Comparison of ENCODE assay signal across 11 mouse cellular contexts in the genomic region with DNA sequence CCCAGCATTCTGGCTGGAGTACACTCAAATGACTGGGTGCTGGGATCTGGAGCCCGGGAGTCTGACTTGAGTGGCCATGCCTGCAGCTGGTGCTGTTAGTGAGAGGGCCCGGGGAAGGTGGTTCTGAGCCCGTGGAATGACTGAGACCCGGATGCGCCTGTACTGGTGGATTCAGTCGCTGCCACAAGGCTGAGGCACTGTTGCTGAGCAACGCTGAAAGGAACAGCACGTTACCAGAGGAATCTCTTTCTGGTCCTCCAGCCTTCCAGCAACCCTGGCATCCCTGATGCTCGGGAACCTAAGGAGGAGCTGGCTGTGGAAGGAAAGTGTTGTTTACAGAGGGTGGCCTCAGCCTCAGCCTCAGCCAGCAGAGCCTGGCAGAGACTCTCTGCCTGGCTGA.
DNase-seq lines count a peak whose midpoint lies in the region; ATAC-seq and TF ChIP-seq lines count a peak whose summit lies in the region.
"Had no signal": no experiment of that assay in that cellular context is flagged by ENCODE, and none has a peak within 500 bp of the region (broad histone marks: within the 10 kb centered on the region; RNA-seq: fewer than 3 reads in every experiment).

No protein-coding gene starts in this region.

- DNase-seq in midbrain, postnatal 0 days (ENCODE audit: low spot score) = peak; percentile 65
- peak; percentile 64 for DNase-seq in layer of hippocampus, adult 11-12 months (ENCODE audit: low spot score)
- DNase-seq in left cerebral cortex, adult 8-10 months (ENCODE audit: low spot score in 2 of 2) = peak; percentile 25 to 52
- DNase-seq in right cerebral cortex, postnatal 4 days = peak; percentile 35
- no peak for DNase-seq in adrenal gland, adult 18-20 months (ENCODE audit: low spot score in 2 of 2)
- no peak for DNase-seq in kidney, adult 18-20 months
- no peak for DNase-seq in gastrocnemius, adult 2 months
- DNase-seq: thymus, postnatal 14 days had no signal

- H3K4me2 ChIP-seq in midbrain, postnatal 0 days (ENCODE audit: low read depth, low read length, poor library complexity, severe bottlenecking) = no peak overlapping the region
- H3K4me2 ChIP-seq in midbrain, embryonic 15.5 days = no peak overlapping the region
- H3K4me2 ChIP-seq: liver, embryonic 11.5 days had no signal

- no peaks in the 10 kb centered on the region for H3K36me3 ChIP-seq in midbrain, postnatal 0 days (ENCODE audit: insufficient read depth, low read length)
- no peaks in the 10 kb centered on the region for H3K36me3 ChIP-seq in midbrain, embryonic 15.5 days (replicated peaks)

- intact Hi-C loops in gastrocnemius, adult 2 months (cut with DNase I) = no loop called here

- H3K4me3 ChIP-seq in midbrain, postnatal 0 days (ENCODE audit: low read depth, low read length) = no peak overlapping the region
- no peak overlapping the region for H3K4me3 ChIP-seq in midbrain, embryonic 15.5 days
- H3K4me3 ChIP-seq in gastrocnemius, adult 2 months = no peak overlapping the region

- ATAC-seq in midbrain, postnatal 0 days (ENCODE audit: low FRiP score) = no peak
- ATAC-seq in midbrain, embryonic 15.5 days (replicated peaks) = no peak

- TF ChIP-seq CTCF in midbrain, postnatal 0 days (IDR thresholded peaks at IDR 0.05) = no peak
- no peak for TF ChIP-seq CTCF in gastrocnemius, adult 2 months (IDR thresholded peaks at IDR 0.05)

- no peaks in the 10 kb centered on the region for H3K4me1 ChIP-seq in midbrain, postnatal 0 days (ENCODE audit: insufficient read depth, low read length)
- no peaks in the 10 kb centered on the region for H3K4me1 ChIP-seq in midbrain, embryonic 15.5 days

- H3K9ac ChIP-seq in midbrain, postnatal 0 days (replicated peaks; ENCODE audit: low read length, poor library complexity, severe bottlenecking) = no peak overlapping the region
- no peak overlapping the region for H3K9ac ChIP-seq in midbrain, embryonic 15.5 days

- WGBS in midbrain, postnatal 0 days = 58% methylated on average over 9 of the region's 9 CpGs
- WGBS in midbrain, embryonic 15.5 days = 66% methylated on average over 9 of the region's 9 CpGs

- H3K27me3 ChIP-seq in midbrain, postnatal 0 days (ENCODE audit: insufficient read depth, low read length) = no peaks in the 10 kb centered on the region
- H3K27me3 ChIP-seq in midbrain, embryonic 15.5 days (replicated peaks) = no peaks in the 10 kb centered on the region

- no peak overlapping the region for H3K27ac ChIP-seq in midbrain, postnatal 0 days (ENCODE audit: low read depth, low read length)
- no peak overlapping the region for H3K27ac ChIP-seq in midbrain, embryonic 15.5 days
- H3K27ac ChIP-seq in gastrocnemius, adult 2 months = no peak overlapping the region
- H3K27ac ChIP-seq: kidney, postnatal 0 days had no signal

- H3K9me3 ChIP-seq in midbrain, postnatal 0 days (ENCODE audit: low read length) = no peaks in the 10 kb centered on the region
- H3K9me3 ChIP-seq in midbrain, embryonic 15.5 days = no peaks in the 10 kb centered on the region

Comparison
In these comparisons a context has a peak if more than half of its experiments do, and no peak if none do; other contexts are left out.
1. DNase-seq: peak in midbrain, postnatal 0 days (single experiment), layer of hippocampus, adult 11-12 months (single experiment), left cerebral cortex, adult 8-10 months (2 of 2) and right cerebral cortex, postnatal 4 days (single experiment); none in adrenal gland, adult 18-20 months (0 of 2), kidney, adult 18-20 months (single experiment) and gastrocnemius, adult 2 months (single experiment).